Mouse (Mus musculus) thymus, postnatal 14 days (tissue): Measurements from ENCODE around the gene Apopt1.

Experiments used
- DNase-seq: peaks from one replicate; pipeline ENCODE4 v3.0.0; 2021

The Apopt1 gene

GRCm38 (mm10) chr12:111752491-111752890, 39.4 kb downstream of the Apopt1 start:
- DNase-seq = no peak

DNA sequence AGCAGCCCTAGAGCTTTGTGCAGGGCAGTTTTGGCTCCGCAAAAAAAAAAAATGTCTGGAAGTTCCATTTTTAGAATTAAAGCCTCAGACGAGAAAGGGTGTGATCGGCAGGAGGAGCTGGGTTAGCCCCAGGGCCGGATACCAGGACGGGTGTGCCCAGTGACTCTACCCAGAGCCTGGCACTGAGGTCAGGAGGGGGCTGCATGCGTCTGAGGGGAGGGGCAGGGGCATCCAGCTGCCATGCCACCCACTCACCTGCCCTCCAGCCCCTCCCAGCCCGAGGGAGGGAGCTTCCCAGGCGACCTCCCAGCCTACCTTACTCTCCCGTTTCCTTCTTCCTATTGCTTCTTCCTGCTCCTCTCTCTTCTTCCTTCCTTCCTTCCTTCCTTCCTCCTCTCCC, 40.3 kb downstream of the Apopt1 start:
- no peak for DNase-seq

DNA sequence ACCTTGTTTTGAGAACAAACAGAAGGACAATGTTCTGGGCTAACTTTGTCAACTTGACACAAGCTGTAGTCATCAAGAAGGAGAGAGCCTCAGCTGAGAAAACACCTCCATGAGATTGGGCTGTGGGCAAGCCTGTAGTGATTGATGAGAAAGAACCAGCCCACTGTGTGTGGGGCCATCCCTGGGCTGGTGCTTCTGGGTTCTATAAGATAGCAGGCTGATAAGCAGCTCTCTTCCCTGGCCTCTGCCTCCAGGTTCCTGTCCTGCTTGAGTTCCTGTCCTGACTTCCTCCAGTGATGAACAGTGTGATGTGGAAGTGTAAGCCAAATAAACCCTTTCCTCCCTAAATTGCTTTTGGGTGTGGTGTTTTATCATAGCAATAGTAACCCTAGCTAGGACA, 41.6 kb downstream of the Apopt1 start:
- no peak for DNase-seq

GRCm38 (mm10) chr12:111755231-111755630, 42.2 kb downstream of the Apopt1 start:
- DNase-seq = no peak

GRCm38 (mm10) chr12:111756082-111756697, 43.1 kb downstream of the Apopt1 start:
- DNase-seq = no peak

DNA sequence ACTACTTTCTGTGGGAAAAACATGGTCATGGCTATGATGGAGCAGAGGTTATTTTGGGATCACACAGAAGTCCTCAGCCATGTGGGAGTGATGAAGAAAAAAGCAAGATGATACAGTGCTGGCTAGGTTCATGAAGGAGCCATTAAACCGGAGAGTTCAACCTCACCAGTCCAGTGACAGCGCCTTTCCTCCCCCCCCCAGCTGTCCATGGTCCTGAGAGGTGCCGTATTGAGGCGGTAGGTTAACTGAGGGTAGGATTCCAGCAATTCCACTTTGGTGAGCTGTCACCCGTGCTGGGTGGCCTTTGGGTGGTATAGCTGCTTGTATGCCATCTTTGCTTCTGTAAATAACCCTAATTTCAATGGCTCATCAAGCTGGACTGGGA, 43.6 kb downstream of the Apopt1 start:
- no peak for DNase-seq

DNA sequence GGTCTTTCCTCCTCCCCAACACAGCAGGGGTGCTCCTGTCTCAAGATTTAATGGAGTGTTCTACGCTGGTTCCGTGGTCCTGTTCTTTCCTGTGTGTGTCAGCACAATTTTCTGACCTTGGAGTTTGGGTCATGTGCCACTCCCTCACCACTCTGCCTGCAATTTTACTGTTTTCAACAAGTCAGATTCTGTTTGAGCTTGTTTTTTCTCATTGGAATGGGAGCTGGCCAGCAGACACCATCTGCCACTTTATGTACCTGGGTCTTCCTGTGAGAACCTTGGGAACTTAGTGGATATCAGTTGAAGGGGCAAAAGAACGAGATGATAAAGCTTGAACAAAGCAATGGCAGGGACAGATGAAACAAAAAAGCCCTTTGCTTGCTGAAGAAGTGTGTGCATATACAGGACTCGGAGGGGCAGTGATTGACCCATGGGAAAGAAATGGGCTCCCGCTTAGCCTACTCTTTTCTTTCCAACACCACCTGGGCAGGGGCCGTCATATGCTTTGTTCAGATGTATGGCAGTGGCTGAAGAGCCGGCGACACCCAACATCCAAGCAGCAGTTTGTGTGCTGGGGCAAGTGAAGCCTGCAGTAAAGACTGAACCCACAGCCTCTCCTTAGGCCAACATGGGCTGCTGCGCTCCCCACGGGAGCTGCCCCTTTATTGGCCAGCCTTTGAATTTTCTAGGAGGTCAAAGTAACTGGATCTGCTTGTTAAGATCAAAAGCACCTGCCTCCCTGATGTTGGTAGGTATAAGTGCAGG, 44.7 kb downstream of the Apopt1 start:
- DNase-seq = no peak

DNA sequence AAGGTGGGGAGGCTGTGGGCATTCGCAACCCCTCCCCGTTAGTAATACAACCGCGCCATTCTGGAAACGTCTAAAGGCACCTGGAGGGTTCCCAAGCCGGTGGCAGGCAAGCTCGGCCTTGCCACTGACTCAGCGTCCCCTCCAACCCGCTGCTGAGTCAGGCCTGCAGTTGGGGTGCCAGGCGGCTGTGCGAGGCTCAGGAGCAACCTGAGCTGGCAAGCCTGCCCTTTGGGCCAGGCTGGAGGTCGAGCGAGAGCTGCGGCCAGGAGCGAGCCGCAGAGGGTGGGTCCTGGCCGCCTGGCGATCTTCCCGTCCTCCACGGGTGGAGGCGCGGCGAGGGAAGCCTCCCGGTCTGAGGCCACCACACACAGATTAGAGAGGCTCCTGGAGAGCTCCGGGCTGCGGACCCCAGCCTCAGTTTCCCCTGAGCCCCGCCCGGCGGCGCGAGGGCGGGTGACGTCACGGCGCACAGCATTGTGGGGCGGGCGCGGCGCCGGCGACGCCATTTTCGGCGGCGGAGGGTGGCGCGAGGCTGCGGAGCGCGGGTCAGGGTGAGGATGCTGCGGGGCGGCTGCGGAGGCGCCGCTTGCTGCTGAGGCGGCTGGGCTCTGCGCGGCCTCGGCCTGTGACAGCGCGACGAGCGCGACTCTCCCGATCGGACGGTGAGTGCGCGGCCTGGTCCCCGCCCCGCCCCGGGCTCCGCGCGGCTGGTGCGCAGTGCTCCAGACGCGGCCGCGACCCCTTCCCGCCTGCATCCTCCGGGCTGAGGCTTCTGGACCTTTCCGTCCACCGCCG, 45.5 kb downstream of the Apopt1 start, which contains the start of gene Klc1:
Gene Klc1 (plus strand): TSS at position 469 of the 795 bp plus-strand sequence.
- peak; percentile 87 for DNase-seq

GRCm38 (mm10) chr12:111759176-111760061, 46.4 kb downstream of the Apopt1 start:
- peak; percentile 63 for DNase-seq

- no peak for DNase-seq
These were observed 47.3 kb downstream of the Apopt1 start for GRCm38 (mm10) chr12:111760306-111760908.

GRCm38 (mm10) chr12:111762620-111763280, 49.7 kb downstream of the Apopt1 start:
- no peak for DNase-seq

- no peak for DNase-seq
These were observed 53.5 kb downstream of the Apopt1 start for GRCm38 (mm10) chr12:111766313-111767236.

GRCm38 (mm10) chr12:111768322-111768928, 55.4 kb downstream of the Apopt1 start:
- no peak for DNase-seq

GRCm38 (mm10) chr12:111769306-111769705, 56.2 kb downstream of the Apopt1 start:
- peak; percentile 49 for DNase-seq

- DNase-seq = no peak
These were observed 56.9 kb downstream of the Apopt1 start for GRCm38 (mm10) chr12:111769816-111770577.

GRCm38 (mm10) chr12:111770651-111771050, 57.6 kb downstream of the Apopt1 start:
- no peak for DNase-seq

GRCm38 (mm10) chr12:111774156-111774555, 61.1 kb downstream of the Apopt1 start:
- DNase-seq = no peak

DNA sequence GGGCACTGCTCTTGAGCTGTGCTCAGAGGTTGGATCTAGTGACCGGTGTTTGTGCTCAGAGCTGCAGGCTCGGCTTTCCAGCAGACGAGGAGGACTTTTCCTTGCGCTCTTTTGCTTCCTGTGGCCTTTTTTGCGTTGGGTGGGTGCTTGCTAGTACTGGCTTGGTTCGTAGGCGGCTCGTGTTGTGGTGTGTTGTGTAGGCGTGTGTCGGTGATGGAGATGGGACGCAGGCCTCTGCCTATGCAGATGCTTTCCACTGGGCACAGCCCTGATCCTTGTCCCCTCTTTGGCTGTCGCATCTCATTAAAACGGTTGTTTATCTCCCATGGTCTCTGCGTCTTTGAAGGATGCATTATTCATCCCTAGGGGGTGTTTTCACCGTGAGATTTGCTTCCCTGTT, 61.8 kb downstream of the Apopt1 start:
- DNase-seq = no peak

GRCm38 (mm10) chr12:111777919-111778318, 64.9 kb downstream of the Apopt1 start:
- no peak for DNase-seq
